Mouse (Mus musculus) heart, adult 2 months (tissue): ENCODE results near the gene Ndufs5. TPM values are rescaled to one million over a fixed set of nuclear protein-coding genes. Genes with fewer than 3 reads are reported as not detected.

Experiments
- DNase-seq, 2 experiments: peaks; one replicate each; pipeline ENCODE4 v3.0.0; 2021
- H3K27ac ChIP-seq: fragments of 200-600 bp; 2 replicates; pipeline ENCODE4 v1.8.1; 2022
- H3K27me3 ChIP-seq: fragments of 200-500 bp; 2 replicates; pipeline ENCODE4 v1.6.1; 2012; ENCODE audit warnings: mild to moderate bottlenecking, low read length, inconsistent platforms, mixed read lengths; ENCODE audit not compliant: control insufficient read depth, insufficient read depth
- H3K36me3 ChIP-seq: fragments of 200-500 bp; 2 replicates; pipeline ENCODE4 v1.6.1; 2012; ENCODE audit warnings: low read length, inconsistent platforms; ENCODE audit not compliant: control insufficient read depth, insufficient read depth
- H3K4me1 ChIP-seq: fragments of 200-500 bp; 2 replicates; pipeline ENCODE4 v1.6.1; 2011; ENCODE audit warnings: low read length; ENCODE audit not compliant: control insufficient read depth, insufficient read depth
- H3K4me3 ChIP-seq: fragments of 200-600 bp; 2 replicates; pipeline ENCODE4 v1.8.1; 2022
- H3K79me2 ChIP-seq: fragments of 200-500 bp; replicated peaks from 2 replicates; pipeline ENCODE4 v1.6.1; 2012; ENCODE audit warnings: mild to moderate bottlenecking, inconsistent platforms, low read length, moderate library complexity, mixed read lengths; ENCODE audit not compliant: control insufficient read depth, insufficient read depth
- H3K9ac ChIP-seq: fragments of 200-500 bp; 2 replicates; pipeline ENCODE4 v1.6.1; 2012; ENCODE audit warnings: low read depth, mild to moderate bottlenecking, control low read depth, inconsistent platforms, low read length, mixed read lengths
- CTCF ChIP-seq: fragments of 200-600 bp; IDR thresholded peaks from 2 replicates; pipeline ENCODE4 v1.8.1; 2022; ENCODE audit warnings: antibody characterized with exemption, mild to moderate bottlenecking, moderate library complexity
- EP300 ChIP-seq: fragments of 200-500 bp; IDR thresholded peaks from 2 replicates; pipeline ENCODE4 v1.6.1; 2011; ENCODE audit warnings: low read depth, low read length, control low read depth; ENCODE audit not compliant: insufficient read depth
- POLR2A ChIP-seq: fragments of 200-500 bp; IDR thresholded peaks from 2 replicates; pipeline ENCODE4 v1.6.1; 2011; ENCODE audit warnings: mild to moderate bottlenecking, low read depth, low read length, control low read depth; ENCODE audit not compliant: insufficient read depth
- WGBS: fragments of 180-500 bp; shearing (Covaris S2); methylation state at CpG from one replicate; pipeline ENCODE4 v1.1.7; 2018; 5-methylcytosine and 5-hydroxymethylcytosine counted together
- intact Hi-C: fragments of 180-260 bp; cut with DNase I; formaldehyde crosslinking; loops from one replicate; pipeline ENCODE4 v1.15.1; 2025
- polyA plus RNA-seq: library from polyadenylated mRNA; depleted of rRNA; stranded (reverse); fragments of >200 nt; gene quantifications from 2 replicates; pipeline ENCODE4 v1.2.3, GENCODE M21; 2012
- total RNA-seq, 2 experiments: library from RNA; stranded (reverse); gene quantifications; 2 replicates each; pipeline ENCODE4 v1.2.3; 2021

Gene Ndufs5
- total and polyA plus RNA-seq, 3 experiments = 197 to 474 (median 410) TPM

- H3K27me3 ChIP-seq = no peaks in the 10 kb centered on the region
- WGBS = 78% methylated on average over 2 of the region's 2 CpGs
- H3K4me1 ChIP-seq = no peaks in the 10 kb centered on the region
- DNase-seq = no peak
- H3K27ac ChIP-seq = no peak overlapping the region
- no peak overlapping the region for H3K9ac ChIP-seq
- intact Hi-C loops = no loop called here
- TF ChIP-seq CTCF (no peak), EP300 (no peak), POLR2A (no peak)
- H3K79me2 ChIP-seq = no peaks in the 10 kb centered on the region
- no peak overlapping the region for H3K4me3 ChIP-seq
- no peaks in the 10 kb centered on the region for H3K36me3 ChIP-seq
Observed at GRCm38 (mm10) chr4:123732921-123733320, 14.9 kb upstream of the Ndufs5 start.

- no peak overlapping the region for H3K27ac ChIP-seq
- intact Hi-C loops = no loop called here
- H3K4me1 ChIP-seq = no peaks in the 10 kb centered on the region
- H3K79me2 ChIP-seq = no peaks in the 10 kb centered on the region
- H3K9ac ChIP-seq = no peak overlapping the region
- no peaks in the 10 kb centered on the region for H3K36me3 ChIP-seq
- H3K4me3 ChIP-seq = no peak overlapping the region
- H3K27me3 ChIP-seq = no peaks in the 10 kb centered on the region
- TF ChIP-seq EP300 (no peak), CTCF (no peak), POLR2A (no peak)
- WGBS = 93% methylated on average over 4 of the region's 4 CpGs
- no peak for DNase-seq
Observed at GRCm38 (mm10) chr4:123732163-123732910, 14.3 kb upstream of the Ndufs5 start.

DNA sequence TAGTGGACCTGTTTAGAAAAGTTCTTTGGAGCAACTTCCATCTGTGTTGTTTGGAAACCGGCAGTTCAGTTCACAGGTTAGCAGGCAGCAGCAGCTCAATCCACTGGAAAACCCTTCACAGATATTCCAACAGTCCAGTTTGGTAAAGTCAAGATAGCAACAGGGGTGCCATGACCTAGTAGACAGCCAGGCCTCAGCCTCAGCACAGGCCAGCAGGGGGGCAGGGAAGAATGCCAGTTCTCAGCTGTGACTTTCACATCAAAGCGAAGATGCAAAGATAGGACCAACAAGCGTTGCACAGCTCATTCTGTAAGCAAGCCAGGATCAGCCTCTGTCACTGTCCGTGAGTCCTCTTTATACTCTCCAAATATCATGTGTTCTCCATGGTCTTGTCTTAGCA, 3.8 kb upstream of the Ndufs5 start:
- DNase-seq = no peak
- 84% methylated on average over 4 of the region's 4 CpGs for WGBS
- H3K4me3 ChIP-seq = no peak overlapping the region
- TF ChIP-seq EP300 (no peak), CTCF (no peak), POLR2A (no peak)
- no peak overlapping the region for H3K9ac ChIP-seq
- no peak overlapping the region for H3K27ac ChIP-seq
- no peaks in the 10 kb centered on the region for H3K79me2 ChIP-seq
- no peaks in the 10 kb centered on the region for H3K27me3 ChIP-seq
- no peaks in the 10 kb centered on the region for H3K36me3 ChIP-seq
- intact Hi-C loops = no loop called here
- no peaks in the 10 kb centered on the region for H3K4me1 ChIP-seq

GRCm38 (mm10) chr4:123718434-123718780, 405 bp upstream of the Ndufs5 start:
- Histone ChIP-seq H3K36me3 (peaks cover 2% of the 10 kb centered on the region), H3K4me3 (peak overlapping the region; percentile 94), H3K79me2 (no peaks in the 10 kb centered on the region), H3K27ac (peak overlapping the region; percentile 96), H3K9ac (peak overlapping the region; percentile 64), H3K4me1 (peaks cover 2% of the 10 kb centered on the region), H3K27me3 (no peaks in the 10 kb centered on the region)
- no peak for TF ChIP-seq EP300
- no peak for TF ChIP-seq CTCF
- no peak for TF ChIP-seq POLR2A
- intact Hi-C loops = no loop called here
- WGBS = 14% methylated on average over 7 of the region's 7 CpGs
- DNase-seq = no peak

GRCm38 (mm10) chr4:123712431-123712830, 5.6 kb downstream of the Ndufs5 start:
- H3K36me3 ChIP-seq = peaks cover 2% of the 10 kb centered on the region
- no peak overlapping the region for H3K9ac ChIP-seq
- H3K4me3 ChIP-seq = no peak overlapping the region
- intact Hi-C loops = no loop called here
- TF ChIP-seq CTCF (no peak), POLR2A (no peak), EP300 (no peak)
- H3K27ac ChIP-seq = no peak overlapping the region
- H3K4me1 ChIP-seq = peaks cover 2% of the 10 kb centered on the region
- no peak for DNase-seq
- 82% methylated on average over 3 of the region's 3 CpGs for WGBS
- no peaks in the 10 kb centered on the region for H3K27me3 ChIP-seq
- H3K79me2 ChIP-seq = no peaks in the 10 kb centered on the region

DNA sequence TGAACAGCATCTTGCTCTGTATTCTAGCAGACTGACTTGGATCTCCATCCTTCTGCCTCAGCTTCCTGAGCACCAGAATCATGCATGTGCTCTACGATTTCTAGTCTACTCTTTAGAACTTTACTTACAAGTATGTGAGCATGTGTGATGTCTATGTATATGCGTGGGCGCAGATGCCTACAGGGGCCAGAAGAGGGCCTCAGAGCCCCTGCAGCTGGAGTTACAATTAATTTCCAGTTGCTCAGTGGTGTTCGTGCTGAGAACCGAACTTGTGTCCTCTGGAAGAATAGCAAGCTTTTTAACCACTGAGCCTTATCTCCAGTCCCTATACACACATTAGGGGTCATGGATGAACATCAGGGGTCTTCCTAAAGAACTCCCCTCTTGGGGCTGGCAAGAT, 10.7 kb downstream of the Ndufs5 start:
- Histone ChIP-seq H3K9ac (no peak overlapping the region), H3K27ac (no peak overlapping the region), H3K27me3 (no peaks in the 10 kb centered on the region), H3K36me3 (no peaks in the 10 kb centered on the region), H3K79me2 (no peaks in the 10 kb centered on the region), H3K4me3 (no peak overlapping the region), H3K4me1 (no peaks in the 10 kb centered on the region)
- DNase-seq = no peak
- TF ChIP-seq POLR2A = no peak
- TF ChIP-seq EP300 = no peak
- TF ChIP-seq CTCF = no peak
- intact Hi-C loops = no loop called here
- WGBS = 92% methylated on average over 5 of the region's 5 CpGs
